Mouse (Mus musculus) CD8-positive naive resting alpha-beta T cell, adult 2 months (primary cell): Measurements from ENCODE around the gene Cpm.
"Not testable (repeated sequence)": the region's sequence is repeated elsewhere in the genome, so short reads cannot be mapped to it uniquely, and the experiment has no call there.

ENCODE experiments used
- DNase-seq, 2 experiments: peaks; one replicate each; pipeline ENCODE4 v3.0.0; 2022; ENCODE audit warnings: low read depth in 2 of 2, low spot score in 2 of 2

Gene Cpm

GRCm38 (mm10) chr10:117593041-117593570 lies 36.2 kb upstream of the Cpm start:
- DNase-seq = no peak

DNA sequence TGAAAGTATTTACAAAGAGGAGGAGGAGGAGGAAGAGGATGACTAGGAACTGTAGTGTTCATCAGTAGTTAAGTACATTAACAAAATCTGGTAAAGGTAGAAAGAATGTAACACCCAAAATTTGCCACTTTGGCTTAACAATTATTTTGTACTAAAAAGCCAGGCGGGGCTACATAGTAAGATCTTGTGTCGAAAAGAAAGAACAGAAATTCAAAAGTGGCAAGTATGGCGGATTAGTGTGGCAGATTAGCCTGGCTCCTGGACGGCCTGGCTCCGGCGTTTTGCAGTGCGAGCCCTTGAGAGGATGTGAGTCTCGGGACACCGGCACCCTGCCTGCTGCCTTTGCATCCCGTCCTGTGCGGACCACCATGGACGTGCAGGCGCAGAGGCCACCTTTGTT lies 35.4 kb upstream of the Cpm start:
- no peak for DNase-seq

GRCm38 (mm10) chr10:117594291-117594850 lies 34.9 kb upstream of the Cpm start:
- no peak for DNase-seq

- DNase-seq = no peak
Observed at GRCm38 (mm10) chr10:117594913-117595312, 34.4 kb upstream of the Cpm start.

DNA sequence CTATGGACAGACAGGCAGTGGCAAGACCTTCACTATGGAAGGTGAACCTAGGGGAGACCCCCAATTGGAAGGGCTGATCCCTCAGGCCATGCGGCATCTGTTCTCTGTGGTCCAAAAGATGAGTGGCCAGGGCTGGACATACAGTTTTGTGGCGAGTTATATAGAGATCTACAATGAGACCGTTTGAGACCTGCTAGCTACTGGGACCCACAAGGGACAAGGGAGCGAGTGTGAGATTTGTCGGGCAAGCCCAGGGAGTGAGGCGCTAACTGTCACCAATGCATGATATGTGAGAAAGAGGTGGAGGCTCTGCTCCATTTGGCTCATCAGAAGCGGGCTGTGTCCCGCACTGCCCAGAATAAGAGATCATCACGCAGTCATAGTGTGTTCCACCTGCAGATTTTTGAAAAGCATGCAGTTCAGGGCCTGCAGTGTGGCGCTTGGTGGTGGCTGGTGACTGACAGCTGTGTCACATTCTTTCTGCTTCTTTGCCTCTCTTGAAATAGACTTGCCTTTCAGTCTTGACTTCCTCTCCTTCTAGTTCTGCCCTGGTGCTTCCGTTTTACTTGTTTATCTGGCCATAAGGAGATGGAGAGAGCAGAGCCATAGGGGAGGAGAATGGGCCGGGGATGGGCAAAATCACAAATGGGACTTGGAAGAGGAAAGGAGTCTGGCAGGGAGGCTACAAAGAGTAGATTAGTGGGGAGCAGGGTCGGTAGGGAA lies 33.7 kb upstream of the Cpm start:
- DNase-seq = no peak

DNA sequence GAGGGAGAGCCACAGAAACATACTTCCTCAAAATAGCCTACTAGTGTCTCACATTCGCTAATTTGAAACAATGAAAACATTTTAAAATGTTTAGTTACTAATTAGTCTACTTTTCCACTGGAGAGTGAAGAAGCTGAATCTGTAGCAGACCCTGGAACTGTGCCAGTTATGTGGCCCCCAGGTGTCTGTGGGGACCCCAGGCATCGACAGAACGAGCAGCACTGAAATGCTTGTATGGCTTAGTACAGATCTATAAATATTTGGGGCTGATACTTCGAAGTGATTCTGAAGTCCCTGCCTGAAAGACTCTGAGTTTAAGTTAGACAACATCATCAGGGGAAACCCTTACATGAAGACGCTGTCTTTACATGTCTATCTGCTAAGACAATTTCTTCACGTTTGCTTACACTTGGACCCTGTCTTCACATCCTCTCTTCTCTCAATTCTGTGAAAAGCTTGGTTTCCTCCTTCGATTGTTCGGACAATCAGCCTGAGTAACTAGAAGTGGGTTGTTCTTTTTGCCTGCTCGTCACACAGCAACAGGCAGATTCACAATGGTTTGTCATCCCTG lies 33.0 kb upstream of the Cpm start:
- DNase-seq = no peak

GRCm38 (mm10) chr10:117596771-117597324 lies 32.5 kb upstream of the Cpm start:
- no peak for DNase-seq

DNA sequence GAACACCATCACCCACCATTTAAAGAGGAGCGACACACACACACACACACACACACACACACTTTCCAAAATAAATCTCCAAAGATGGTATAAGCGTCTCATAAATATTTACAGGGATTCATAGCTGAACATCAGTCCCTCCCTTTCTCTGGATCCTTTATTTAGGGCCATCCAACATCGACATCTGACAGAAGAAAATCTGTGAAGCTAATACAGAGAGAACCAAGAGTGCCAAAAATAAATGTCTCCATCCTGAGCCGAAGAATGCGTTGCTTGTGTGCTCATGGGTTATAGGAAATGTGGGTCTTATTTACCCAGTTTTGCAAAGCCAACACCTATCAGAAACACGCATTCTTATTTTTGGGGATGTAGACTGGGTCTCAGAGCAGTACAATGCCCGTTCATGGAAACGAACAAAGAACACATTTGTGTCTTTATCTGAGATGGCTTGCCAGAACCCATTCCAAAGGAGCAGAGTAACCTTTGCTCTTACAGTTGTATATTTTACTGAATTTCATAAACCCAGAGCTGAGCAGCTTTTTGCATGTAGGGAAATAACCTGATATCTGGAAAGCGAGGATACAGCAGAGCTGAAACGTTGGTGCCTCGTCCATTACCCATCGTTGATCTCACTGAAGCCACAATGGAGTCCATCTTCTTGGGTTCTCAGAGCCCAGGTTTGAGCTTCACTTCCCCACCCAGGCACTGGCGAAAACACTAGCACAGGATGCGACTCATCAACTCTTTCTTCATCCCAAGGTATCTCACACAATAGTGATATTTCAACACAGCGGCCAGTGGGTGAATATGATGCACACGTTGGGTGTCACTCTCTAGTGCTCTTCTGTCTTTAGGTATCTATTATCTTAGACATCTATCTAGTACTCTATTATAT lies 31.7 kb upstream of the Cpm start:
- not testable (repeated sequence) for DNase-seq

DNA sequence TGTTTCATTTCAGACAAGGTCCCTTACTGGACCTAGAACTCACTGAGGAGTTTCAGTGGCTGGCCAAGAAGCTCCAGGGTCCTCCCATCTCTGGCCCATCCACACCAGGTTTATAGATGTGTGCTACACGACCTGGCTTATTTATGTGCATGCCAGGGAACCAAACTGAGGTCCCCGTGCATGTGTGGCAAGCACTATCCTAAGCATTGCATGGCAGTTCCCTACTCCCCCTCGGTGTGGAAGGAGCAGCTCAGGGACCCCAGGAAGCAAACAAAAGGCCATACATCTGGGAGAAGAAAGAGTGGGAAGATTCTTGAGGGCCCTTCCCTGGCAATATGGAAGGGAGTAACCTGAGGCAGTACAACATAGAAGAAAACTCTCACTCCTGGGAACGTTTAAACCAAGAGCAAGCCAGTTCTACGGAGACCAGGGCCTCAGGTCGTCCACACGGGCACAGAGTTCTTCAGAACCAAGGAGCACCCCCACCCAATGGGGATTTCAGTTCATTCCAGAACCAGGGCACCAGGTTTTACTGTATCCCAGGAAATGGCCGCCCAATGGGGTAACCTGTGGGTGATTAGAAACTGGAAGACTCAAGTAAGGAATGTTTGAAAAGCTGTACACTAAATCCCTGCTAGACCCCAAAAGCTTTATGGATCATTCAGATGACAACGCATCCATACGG lies 30.9 kb upstream of the Cpm start:
- no peak for DNase-seq

- DNase-seq = not testable (repeated sequence)
Observed at GRCm38 (mm10) chr10:117598951-117599572, 30.2 kb upstream of the Cpm start.

DNA sequence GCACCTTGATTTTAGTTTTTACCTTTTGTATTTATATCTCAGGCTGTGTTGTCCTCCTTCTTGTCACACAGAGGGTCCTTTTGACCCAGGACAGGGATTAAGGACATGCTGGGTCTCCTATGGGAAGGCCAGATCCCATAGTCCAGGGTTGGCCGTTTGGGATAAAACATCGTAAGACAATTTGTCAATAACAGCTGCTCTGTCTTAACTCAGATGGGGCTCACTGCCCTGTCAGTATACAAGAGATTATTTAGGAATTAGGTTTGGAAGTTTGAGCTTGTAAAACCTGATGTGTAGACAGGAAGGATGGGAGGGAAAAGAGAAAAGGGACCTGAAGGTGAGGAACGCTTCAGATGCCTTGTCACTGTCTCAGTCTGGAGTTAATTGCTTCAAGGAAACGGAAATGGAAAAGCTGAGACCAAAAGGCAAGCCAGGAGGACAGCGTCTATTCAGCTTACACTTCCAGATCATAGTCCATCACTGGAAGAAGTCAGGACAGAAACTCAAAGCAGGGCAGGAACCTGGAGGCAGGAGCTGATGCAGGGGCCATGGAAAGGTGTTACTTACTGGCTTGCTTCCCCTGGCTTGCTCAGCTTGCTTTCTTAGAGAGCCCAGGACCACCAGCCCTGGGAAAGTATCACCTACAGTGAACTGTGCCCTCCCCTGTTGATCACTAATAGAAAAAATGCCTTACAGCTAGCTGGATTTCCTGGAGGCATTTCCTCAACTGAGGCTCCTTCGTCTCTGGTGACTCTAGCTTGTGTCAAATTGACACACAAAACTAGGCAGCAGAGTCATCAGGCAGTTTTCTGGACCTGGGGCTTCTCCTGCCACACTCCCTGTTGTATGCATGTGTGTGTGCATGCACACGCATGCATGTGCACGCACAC lies 27.9 kb upstream of the Cpm start:
- DNase-seq = no peak

GRCm38 (mm10) chr10:117602325-117603129 lies 26.8 kb upstream of the Cpm start:
- no peak for DNase-seq

- no peak for DNase-seq
Observed at GRCm38 (mm10) chr10:117603130-117603833, 26.0 kb upstream of the Cpm start.

- no peak for DNase-seq
Observed at GRCm38 (mm10) chr10:117603834-117604623, 25.3 kb upstream of the Cpm start.

DNA sequence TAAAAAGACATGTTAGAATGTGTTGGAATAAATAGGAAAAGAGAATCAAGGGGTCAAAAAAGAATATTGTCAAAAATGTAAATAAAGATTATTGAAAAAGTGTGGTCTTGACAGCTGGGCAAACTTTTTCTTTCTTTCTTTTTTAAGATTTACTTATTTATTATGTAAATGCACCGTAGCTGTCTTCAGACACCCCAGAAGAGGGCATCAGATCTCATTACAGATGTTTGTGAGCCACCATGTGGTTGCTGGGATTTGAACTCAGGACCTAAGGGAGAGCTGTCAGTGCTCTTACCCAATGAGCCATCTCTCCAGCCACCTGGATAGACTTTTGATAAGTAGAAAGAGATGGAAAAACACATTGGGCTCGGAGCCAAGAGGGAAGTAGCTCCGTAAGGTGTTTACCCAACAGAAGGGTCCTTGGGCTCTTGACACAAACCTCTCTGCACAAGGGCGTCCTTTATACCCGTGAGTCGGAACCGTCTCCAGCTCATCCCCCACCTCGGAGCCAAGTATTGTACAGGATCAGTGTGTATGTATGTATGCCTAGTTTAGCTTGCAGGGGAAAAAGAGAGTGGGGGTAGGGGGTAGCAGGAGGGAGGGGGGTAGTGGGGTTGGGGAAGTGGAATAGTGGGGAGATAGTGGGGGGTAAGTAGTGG lies 24.5 kb upstream of the Cpm start:
- DNase-seq = no peak
